Mouse (Mus musculus) MEL (cell line): Measurements from ENCODE around the gene Usp5. TPM values are rescaled to one million over a fixed set of nuclear protein-coding genes. Genes with fewer than 3 reads are reported as not detected.
"Not testable (repeated sequence)": the region's sequence is repeated elsewhere in the genome, so short reads cannot be mapped to it uniquely, and the experiment has no call there.

ENCODE experiments used
- DNase-seq: peaks from one replicate; pipeline ENCODE4 v3.0.0; 2011; ENCODE audit warnings: low read depth, low spot score
- H3K27ac ChIP-seq: 2 replicates; pipeline ENCODE4 v1.5.1; 2012; ENCODE audit warnings: low read depth, mild to moderate bottlenecking, control low read depth, low read length, moderate library complexity; ENCODE audit not compliant: control insufficient read depth
- H3K27me3 ChIP-seq, 2 experiments: fragments of 150-350 bp in 1 of 2; sonication (generic) in 1 of 2; 2 replicates each; pipeline ENCODE4 v1.6.1; 2012; ENCODE audit warnings: low read length in 2 of 2, mild to moderate bottlenecking in 2 of 2, improper control_type of control experiment in 1 of 2, moderate library complexity in 1 of 2; ENCODE audit not compliant: insufficient read depth in 2 of 2, control insufficient read depth in 1 of 2
- H3K36me3 ChIP-seq, 2 experiments: 2 replicates each; pipeline ENCODE4 v1.6.1; 2012 to 2014; ENCODE audit warnings: low read length in 2 of 2, improper control_type of control experiment in 1 of 2, inconsistent platforms in 1 of 2, mild to moderate bottlenecking in 1 of 2; ENCODE audit not compliant: insufficient read depth in 2 of 2, control insufficient read depth in 1 of 2
- H3K4me1 ChIP-seq, 2 experiments: fragments of 150-350 bp in 1 of 2; sonication (generic) in 1 of 2; 2 replicates each; pipeline ENCODE4 v1.6.1; 2012; ENCODE audit warnings: low read length in 2 of 2, improper control_type of control experiment in 1 of 2, mild to moderate bottlenecking in 1 of 2; ENCODE audit not compliant: insufficient read depth in 2 of 2, control insufficient read depth in 1 of 2
- H3K4me3 ChIP-seq, 2 experiments: fragments of 150-350 bp in 1 of 2; sonication (generic) in 1 of 2; 2 replicates each; pipeline ENCODE4 v1.5.1; 2012; ENCODE audit warnings: low read depth in 2 of 2, low read length in 2 of 2, mild to moderate bottlenecking in 2 of 2, moderate library complexity in 2 of 2, control low read depth in 1 of 2, improper control_type of control experiment in 1 of 2; ENCODE audit not compliant: control insufficient read depth in 1 of 2, insufficient read depth in 1 of 2
- H3K79me2 ChIP-seq: 2 replicates; pipeline ENCODE4 v1.6.1; 2012; ENCODE audit warnings: mild to moderate bottlenecking, low read length, moderate library complexity; ENCODE audit not compliant: control insufficient read depth, poor library complexity, insufficient read depth
- H3K9ac ChIP-seq: 2 replicates; pipeline ENCODE4 v1.6.1; 2012; ENCODE audit warnings: low read depth, mild to moderate bottlenecking, control low read depth, low read length, moderate library complexity; ENCODE audit not compliant: control insufficient read depth, poor library complexity, severe bottlenecking
- H3K9me3 ChIP-seq: fragments of 150-350 bp; sonication (generic); replicated peaks from 2 replicates; pipeline ENCODE4 v1.6.1; 2012; ENCODE audit warnings: mild to moderate bottlenecking, low read length, improper control_type of control experiment, moderate library complexity; ENCODE audit not compliant: insufficient read depth
- BHLHE40 ChIP-seq: IDR thresholded peaks from 2 replicates; pipeline ENCODE4 v1.6.1; 2012; ENCODE audit warnings: low read depth, mild to moderate bottlenecking, inconsistent platforms, low read length, improper control_type of control experiment, borderline replicate concordance
- GATA1 ChIP-seq: IDR thresholded peaks from 2 replicates; pipeline ENCODE4 v1.6.1; 2011; ENCODE audit warnings: low read depth, low read length, improper control_type of control experiment
- HCFC1 ChIP-seq: IDR thresholded peaks from 2 replicates; pipeline ENCODE4 v1.6.1; 2012; ENCODE audit warnings: low read depth, mild to moderate bottlenecking, inconsistent platforms, low read length, improper control_type of control experiment, moderate library complexity
- KAT2A ChIP-seq: conservative IDR thresholded peaks from 2 replicates; pipeline ENCODE4 v1.6.1; 2012; ENCODE audit warnings: low read depth, low read length, improper control_type of control experiment, inconsistent platforms
- MAX ChIP-seq: IDR thresholded peaks from 2 replicates; pipeline ENCODE4 v1.6.1; 2011; ENCODE audit warnings: low read length, improper control_type of control experiment
- MXI1 ChIP-seq: IDR thresholded peaks from 2 replicates; pipeline ENCODE4 v1.6.1; 2011; ENCODE audit warnings: mild to moderate bottlenecking, low read depth, low read length, improper control_type of control experiment
- MYC ChIP-seq: IDR thresholded peaks from 2 replicates; pipeline ENCODE4 v1.6.1; 2011; ENCODE audit warnings: low read depth, mild to moderate bottlenecking, low read length, improper control_type of control experiment, moderate library complexity
- POLR2AphosphoS2 ChIP-seq: IDR thresholded peaks from 2 replicates; pipeline ENCODE4 v1.6.1; 2011; ENCODE audit warnings: low read length, improper control_type of control experiment
- RAD21 ChIP-seq: IDR thresholded peaks from 2 replicates; pipeline ENCODE4 v1.6.1; 2011; ENCODE audit warnings: mild to moderate bottlenecking, low read depth, low read length, improper control_type of control experiment
- SMC3 ChIP-seq: IDR thresholded peaks from 2 replicates; pipeline ENCODE4 v1.6.1; 2011; ENCODE audit warnings: low read depth, low read length, improper control_type of control experiment
- TBP ChIP-seq: IDR thresholded peaks from 2 replicates; pipeline ENCODE4 v1.8.0; 2011; ENCODE audit warnings: low read depth, low read length, improper control_type of control experiment
- UBTF ChIP-seq: IDR thresholded peaks from 2 replicates; pipeline ENCODE4 v1.6.1; 2012; ENCODE audit warnings: low read depth, mild to moderate bottlenecking, inconsistent platforms, low read length, improper control_type of control experiment, moderate library complexity, borderline replicate concordance; ENCODE audit not compliant: insufficient read depth
- USF1 ChIP-seq: IDR thresholded peaks from 2 replicates; pipeline ENCODE4 v1.6.1; 2014; ENCODE audit warnings: low read depth, mild to moderate bottlenecking, inconsistent platforms, low read length, improper control_type of control experiment, moderate library complexity
- USF2 ChIP-seq, 2 experiments: IDR thresholded peaks; 2 replicates each; pipeline ENCODE4 v1.6.1; 2011 to 2012; ENCODE audit warnings: improper control_type of control experiment in 2 of 2, low read length in 2 of 2, borderline replicate concordance in 1 of 2, inconsistent platforms in 1 of 2, low read depth in 1 of 2, mild to moderate bottlenecking in 1 of 2; ENCODE audit not compliant: insufficient read depth in 1 of 2
- polyA plus RNA-seq, 2 experiments: library from polyadenylated mRNA; stranded (reverse) in 1 of 2; unstranded in 1 of 2; fragments of >175 nt in 1 of 2; fragments of >200 nt in 1 of 2; gene quantifications; 2 replicates each; pipeline versions ENCODE4 v1.2.1 to v1.2.4; 2012; ENCODE audit warnings: low replicate concordance in 2 of 2, low read depth in 1 of 2; ENCODE audit not compliant: insufficient read length in 2 of 2, insufficient read depth in 1 of 2, missing spikeins in 1 of 2
- total RNA-seq: library from RNA; depleted of rRNA; stranded (reverse); fragments of 300-350 nt; gene quantifications from 2 replicates; pipeline ENCODE4 v1.2.3, GENCODE M21; 2012

Gene Usp5
- total and polyA plus RNA-seq, 3 experiments = 102 to 129 TPM; not detected in 1

GRCm38 (mm10) chr6:124831649-124832048, 2.4 kb upstream of the Usp5 start:
- TF ChIP-seq USF1 (no peak), UBTF (no peak), MXI1 (no peak), MAX (no peak), USF2 (IDR thresholded peaks at IDR 0.05; ENCODE audit: borderline replicate concordance in 1 of 2, insufficient read depth in 1 of 2, low read depth in 1 of 2, low read length in 2 of 2) (no peak), BHLHE40 (no peak), RAD21 (no peak), GATA1 (no peak), HCFC1 (no peak), MYC (no peak), KAT2A (no peak), SMC3 (no peak), TBP (no peak), POLR2AphosphoS2 (no peak)
- no peak overlapping the region for H3K9ac ChIP-seq
- DNase-seq = no peak
- H3K9me3 ChIP-seq = no peaks in the 10 kb centered on the region
- H3K79me2 ChIP-seq = peaks cover 22% of the 10 kb centered on the region
- peaks cover 2 to 6% of the 10 kb centered on the region in 2 experiments; a peak in 3 of 4 replicates for H3K4me1 ChIP-seq
- H3K27ac ChIP-seq = no peak overlapping the region
- H3K27me3 ChIP-seq = no peaks in the 10 kb centered on the region
- peaks cover 0 to 8% of the 10 kb centered on the region in 2 experiments; a peak in 2 of 4 replicates for H3K36me3 ChIP-seq
- no peak overlapping the region for H3K4me3 ChIP-seq

GRCm38 (mm10) chr6:124831199-124831598, 1.9 kb upstream of the Usp5 start:
- not testable (repeated sequence) for H3K9ac ChIP-seq, DNase-seq, H3K36me3 ChIP-seq, H3K27me3 ChIP-seq, H3K9me3 ChIP-seq, H3K4me1 ChIP-seq, H3K4me3 ChIP-seq, H3K27ac ChIP-seq
- H3K79me2 ChIP-seq = peaks cover 22% of the 10 kb centered on the region
